Mouse (Mus musculus): Measurements from ENCODE around the gene Lrp5.

Lrp5 gene

GRCm38 (mm10) chr19:3556169-3556827, 130.1 kb downstream of the Lrp5 start:
- no peak for DNase-seq (ENCODE audit: low spot score)

GRCm38 (mm10) chr19:3554785-3555184, 131.6 kb downstream of the Lrp5 start:
- no peak for DNase-seq (ENCODE audit: low spot score)

- DNase-seq (ENCODE audit: low spot score) = no peak
Measured at GRCm38 (mm10) chr19:3551573-3552159, 134.7 kb downstream of the Lrp5 start.

GRCm38 (mm10) chr19:3550101-3550500, 136.3 kb downstream of the Lrp5 start:
- DNase-seq (ENCODE audit: low spot score) = no peak

- no peak for DNase-seq (ENCODE audit: low spot score)
Measured at GRCm38 (mm10) chr19:3549263-3549662, 137.1 kb downstream of the Lrp5 start.

GRCm38 (mm10) chr19:3548311-3548710, 138.1 kb downstream of the Lrp5 start:
- DNase-seq (ENCODE audit: low spot score) = no peak

- DNase-seq (ENCODE audit: low spot score) = no peak
Measured at GRCm38 (mm10) chr19:3544995-3545394, 141.4 kb downstream of the Lrp5 start.

GRCm38 (mm10) chr19:3542591-3542990, 143.8 kb downstream of the Lrp5 start:
- no peak for DNase-seq (ENCODE audit: low spot score)

GRCm38 (mm10) chr19:3540997-3541396, 145.4 kb downstream of the Lrp5 start:
- DNase-seq (ENCODE audit: low spot score) = no peak

GRCm38 (mm10) chr19:3540254-3540653, 146.1 kb downstream of the Lrp5 start:
- no peak for DNase-seq (ENCODE audit: low spot score)

- DNase-seq (ENCODE audit: low spot score) = no peak
Measured at GRCm38 (mm10) chr19:3539456-3539855, 146.9 kb downstream of the Lrp5 start.

- DNase-seq (ENCODE audit: low spot score) = no peak
Measured at GRCm38 (mm10) chr19:3537658-3538057, 148.7 kb downstream of the Lrp5 start.

GRCm38 (mm10) chr19:3534945-3535344, 151.4 kb downstream of the Lrp5 start:
- no peak for DNase-seq (ENCODE audit: low spot score)
